Mouse (Mus musculus) hindbrain, postnatal 0 days (tissue): Measurements from ENCODE around the gene Cacna1f. TPM values are rescaled to one million over a fixed set of nuclear protein-coding genes. Genes with fewer than 3 reads are reported as not detected.

Source experiments
- ATAC-seq: fragments of 200-750 bp; cut with Nextera tagmentation; 2 replicates; pipeline ENCODE4 v1.8.0; 2017; ENCODE audit warnings: mild to moderate bottlenecking, moderate TSS enrichment, moderate library complexity
- DNase-seq: peaks from one replicate; pipeline ENCODE4 v3.0.0-alpha.2; 2015; ENCODE audit warnings: low spot score
- H3K27ac ChIP-seq: fragments of 300-500 bp; sonication (generic); 2 replicates; pipeline ENCODE4 v1.5.1; 2014; ENCODE audit warnings: mild to moderate bottlenecking
- H3K27me3 ChIP-seq: fragments of 300-500 bp; sonication (generic); 2 replicates; pipeline ENCODE4 v1.6.1; 2014; ENCODE audit warnings: low read length, mixed read lengths; ENCODE audit not compliant: insufficient read depth
- H3K36me3 ChIP-seq: fragments of 300-500 bp; sonication (generic); 2 replicates; pipeline ENCODE4 v1.6.1; 2014; ENCODE audit warnings: low read length, mixed read lengths; ENCODE audit not compliant: insufficient read depth
- H3K4me1 ChIP-seq: fragments of 300-500 bp; sonication (generic); 2 replicates; pipeline ENCODE4 v1.6.1; 2014; ENCODE audit warnings: antibody characterized with exemption, low read length, mixed read lengths; ENCODE audit not compliant: insufficient read depth
- H3K4me2 ChIP-seq: fragments of 300-500 bp; sonication (generic); 2 replicates; pipeline ENCODE4 v1.6.1; 2014; ENCODE audit warnings: low read depth, mild to moderate bottlenecking, low read length, moderate library complexity, mixed read lengths
- H3K4me3 ChIP-seq: fragments of 300-500 bp; sonication (generic); 2 replicates; pipeline ENCODE4 v1.5.1; 2014; ENCODE audit warnings: low read length
- H3K9ac ChIP-seq: fragments of 300-500 bp; sonication (generic); replicated peaks from 2 replicates; pipeline ENCODE4 v1.6.1; 2014; ENCODE audit warnings: mild to moderate bottlenecking, low read length, moderate library complexity, mixed read lengths
- H3K9me3 ChIP-seq: fragments of 300-500 bp; sonication (generic); 2 replicates; pipeline ENCODE4 v1.6.1; 2016; ENCODE audit warnings: low read length, mixed read lengths
- CTCF ChIP-seq: IDR thresholded peaks from 2 replicates; pipeline ENCODE4 v1.5.1; 2016; ENCODE audit warnings: antibody characterized with exemption, control low read depth, low read depth
- WGBS: fragments of 180-500 bp; shearing (Covaris S2); extraction: QIAGEN DNeasy Blood & Tissue Kit; methylation state at CpG from one replicate; pipeline ENCODE4 v1.1.7; 2014; 5-methylcytosine and 5-hydroxymethylcytosine counted together
- polyA plus RNA-seq: library from polyadenylated mRNA; unstranded; fragments of >200 nt; fragmentation: Nextera tagmentation; extraction: Ambion mirVana; gene quantifications from 2 replicates; pipeline ENCODE4 v1.2.1, GENCODE M21; 2015
- total RNA-seq: library from RNA; depleted of rRNA; stranded (reverse); fragments of >200 nt; gene quantifications from 2 replicates; pipeline ENCODE4 v1.2.3, GENCODE M21; 2014

Cacna1f gene
- total and polyA plus RNA-seq, 2 experiments from 2014 or later, result 0.10 to 0.11 TPM

GRCm38 (mm10) chrX:7662936-7663335 is 56.1 kb downstream of the Cacna1f start:
- Histone ChIP-seq H3K27me3 (no peaks in the 10 kb centered on the region), H3K4me2 (no peak overlapping the region), H3K9me3 (no peaks in the 10 kb centered on the region), H3K9ac (no peak overlapping the region), H3K36me3 (no peaks in the 10 kb centered on the region), H3K27ac (no peak overlapping the region), H3K4me1 (no peaks in the 10 kb centered on the region), H3K4me3 (no peak overlapping the region)
- DNase-seq, result no peak
- WGBS, result 75% methylated on average over 3 of the region's 3 CpGs
- no peak for TF ChIP-seq CTCF
- ATAC-seq, result no peak

- Histone ChIP-seq H3K9me3 (no peaks in the 10 kb centered on the region), H3K4me3 (no peak overlapping the region), H3K27me3 (no peaks in the 10 kb centered on the region), H3K9ac (no peak overlapping the region), H3K4me1 (no peaks in the 10 kb centered on the region), H3K27ac (peak overlapping the region; percentile 41; the same call in 1 of the 2 replicates), H3K4me2 (no peak overlapping the region), H3K36me3 (no peaks in the 10 kb centered on the region)
- DNase-seq (peak; percentile 64), ATAC-seq (peak; percentile 83)
- WGBS, result 70% methylated on average over 11 of the region's 11 CpGs
- TF ChIP-seq CTCF, result no peak
Measured at GRCm38 (mm10) chrX:7664791-7665190, 57.9 kb downstream of the Cacna1f start.

GRCm38 (mm10) chrX:7665739-7666502 is 59.0 kb downstream of the Cacna1f start:
- no peak overlapping the region for H3K27ac ChIP-seq
- H3K36me3 ChIP-seq, result no peaks in the 10 kb centered on the region
- H3K9me3 ChIP-seq, result no peaks in the 10 kb centered on the region
- no peaks in the 10 kb centered on the region for H3K27me3 ChIP-seq
- 72% methylated on average over 21 of the region's 21 CpGs for WGBS
- no peaks in the 10 kb centered on the region for H3K4me1 ChIP-seq
- DNase-seq (no peak), ATAC-seq (no peak)
- no peak overlapping the region for H3K9ac ChIP-seq
- TF ChIP-seq CTCF, result no peak
- no peak overlapping the region for H3K4me3 ChIP-seq
- no peak overlapping the region for H3K4me2 ChIP-seq

- DNase-seq, result peak; percentile 42
- 0 out of 2 replicates have a peak overlapping the region, but pooled peaks have one; percentile 20 for H3K27ac ChIP-seq
- H3K9ac ChIP-seq, result no peak overlapping the region; the same call in 1 of the 2 replicates
- no peaks in the 10 kb centered on the region for H3K36me3 ChIP-seq
- H3K27me3 ChIP-seq, result no peaks in the 10 kb centered on the region
- peak; percentile 58 for ATAC-seq
- H3K4me1 ChIP-seq, result no peaks in the 10 kb centered on the region
- H3K9me3 ChIP-seq, result no peaks in the 10 kb centered on the region
- H3K4me2 ChIP-seq, result peak overlapping the region; percentile 50
- peak overlapping the region; percentile 35 for H3K4me3 ChIP-seq
- 23% methylated on average over 13 of the region's 19 CpGs for WGBS
- no peak for TF ChIP-seq CTCF
Measured at GRCm38 (mm10) chrX:7670390-7670881, 63.6 kb downstream of the Cacna1f start.

- DNase-seq (no peak), ATAC-seq (peak; percentile 50)
- H3K4me1 ChIP-seq, result no peaks in the 10 kb centered on the region
- TF ChIP-seq CTCF, result no peak
- H3K9ac ChIP-seq, result no peak within 1 kb of the TSS; the same call in 1 of the 2 replicates
- no peaks in the 10 kb centered on the region for H3K36me3 ChIP-seq
- H3K9me3 ChIP-seq, result no peaks in the 10 kb centered on the region
- H3K4me3 ChIP-seq, result peak within 1 kb of the TSS; percentile 35
- peak within 1 kb of the TSS; percentile 20; the same call in 1 of the 2 replicates for H3K27ac ChIP-seq
- H3K27me3 ChIP-seq, result no peaks in the 10 kb centered on the region
- H3K4me2 ChIP-seq, result peak within 1 kb of the TSS; percentile 50
- WGBS, result 31% methylated on average over 36 of the region's 36 CpGs
Measured at GRCm38 (mm10) chrX:7670921-7671623, 64.2 kb downstream of the Cacna1f start, which contains the start of gene Plp2. Gene Plp2 (minus strand): TSS chrX:7671390.

GRCm38 (mm10) chrX:7672739-7673138 is 65.9 kb downstream of the Cacna1f start:
- Histone ChIP-seq H3K4me1 (no peaks in the 10 kb centered on the region), H3K27me3 (no peaks in the 10 kb centered on the region), H3K4me2 (no peak overlapping the region), H3K4me3 (no peak overlapping the region), H3K36me3 (no peaks in the 10 kb centered on the region), H3K9me3 (no peaks in the 10 kb centered on the region), H3K9ac (no peak overlapping the region), H3K27ac (no peak overlapping the region)
- DNase-seq, result no peak
- 59% methylated on average over 6 of the region's 6 CpGs for WGBS
- TF ChIP-seq CTCF, result no peak
- no peak for ATAC-seq
